In the genomic region with DNA sequence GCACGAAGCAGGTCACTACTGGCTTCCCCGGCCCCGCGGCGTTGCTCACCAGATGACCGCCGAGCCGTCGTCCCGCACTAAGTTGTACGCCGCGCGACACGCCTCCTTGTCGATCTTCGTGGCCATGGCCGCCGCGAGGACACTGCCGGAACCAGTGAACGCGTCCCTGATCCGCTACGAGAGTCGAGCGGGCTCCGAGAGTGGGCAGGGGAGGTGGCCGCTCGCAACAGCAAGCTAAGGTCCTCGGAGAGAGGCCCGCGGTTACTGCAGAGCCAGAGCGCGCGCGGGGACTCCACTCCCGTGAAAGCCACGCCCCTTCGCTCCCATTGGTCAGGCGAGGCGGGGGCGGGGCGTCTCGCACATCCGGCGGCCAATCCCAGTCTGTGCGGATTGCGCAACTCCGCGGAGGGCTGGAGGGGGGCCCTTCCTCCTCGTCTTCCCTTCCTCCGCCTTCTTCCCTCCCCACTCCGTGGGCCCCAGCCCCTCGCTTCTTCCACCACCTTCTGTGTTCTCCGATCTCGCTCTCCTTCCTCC, we compare ENCODE assay signal across 8 mouse cellular contexts. TPM values are rescaled to one million over a fixed set of nuclear protein-coding genes. Genes with fewer than 3 reads are reported as not detected.
DNase-seq lines count a peak whose midpoint lies in the region; ATAC-seq and TF ChIP-seq lines count a peak whose summit lies in the region.

A gene (minus strand): TSS at position 270 of the 534 bp plus-strand sequence.

- no peak for TF ChIP-seq CTCF in liver, embryonic 14.5 days (IDR thresholded peaks at IDR 0.05; ENCODE audit: low read depth)
- TF ChIP-seq CTCF in stomach, postnatal 0 days (IDR thresholded peaks at IDR 0.05; ENCODE audit: low read depth): no peak

- ATAC-seq in CD4-positive, CD25-positive, alpha-beta regulatory T cell, adult 4 months: peak; percentile 79
- peak; percentile 93 for ATAC-seq in heart, embryonic 15.5 days (replicated peaks; ENCODE audit: insufficient number of reproducible peaks, insufficient read depth, low FRiP score, low read depth)
- peak; percentile 85 for ATAC-seq in liver, embryonic 14.5 days (ENCODE audit: insufficient read depth)
- peak; percentile 89 for ATAC-seq in neural tube, embryonic 11.5 days (ENCODE audit: insufficient read depth, low FRiP score, low TSS enrichment)
- peak; percentile 90 for ATAC-seq in stomach, postnatal 0 days (ENCODE audit: low FRiP score, low TSS enrichment)

- H3K9me3 ChIP-seq in forebrain, embryonic 10.5 days: no peaks in the 10 kb centered on the region
- H3K9me3 ChIP-seq in heart, embryonic 15.5 days (replicated peaks): no peaks in the 10 kb centered on the region
- H3K9me3 ChIP-seq in liver, embryonic 14.5 days (ENCODE audit: control insufficient read depth, low read length): no peaks in the 10 kb centered on the region
- H3K9me3 ChIP-seq in neural tube, embryonic 11.5 days (ENCODE audit: control insufficient read depth, low read length): no peaks in the 10 kb centered on the region
- no peaks in the 10 kb centered on the region for H3K9me3 ChIP-seq in stomach, postnatal 0 days (ENCODE audit: control insufficient read depth, low read length)

- WGBS in forebrain, embryonic 10.5 days: under 1% methylated on average over 57 of the region's 57 CpGs
- WGBS in heart, embryonic 15.5 days: under 1% methylated on average over 57 of the region's 57 CpGs
- WGBS in liver, embryonic 14.5 days (ENCODE audit: insufficient replicate concordance): under 1% methylated on average over 56 of the region's 57 CpGs
- WGBS in neural tube, embryonic 11.5 days: under 1% methylated on average over 56 of the region's 57 CpGs
- WGBS in stomach, postnatal 0 days: under 1% methylated on average over 53 of the region's 57 CpGs

- TF ChIP-seq EP300 in liver, embryonic 14.5 days (IDR thresholded peaks at IDR 0.05; ENCODE audit: low read depth): no peak
- TF ChIP-seq EP300 in stomach, postnatal 0 days (optimal IDR thresholded peaks at IDR 0.05): no peak

- peaks cover 11% of the 10 kb centered on the region for H3K27me3 ChIP-seq in forebrain, embryonic 10.5 days (ENCODE audit: poor library complexity, severe bottlenecking)
- H3K27me3 ChIP-seq in heart, embryonic 15.5 days: no peaks in the 10 kb centered on the region
- peaks cover 9% of the 10 kb centered on the region; the same call in 1 of the 2 replicates for H3K27me3 ChIP-seq in liver, embryonic 14.5 days (ENCODE audit: control insufficient read depth, insufficient read depth, low read length)
- no peaks in the 10 kb centered on the region for H3K27me3 ChIP-seq in neural tube, embryonic 11.5 days (ENCODE audit: control insufficient read depth, insufficient read depth, low read length)
- no peaks in the 10 kb centered on the region for H3K27me3 ChIP-seq in stomach, postnatal 0 days (ENCODE audit: control insufficient read depth, insufficient read depth, low read length)

- H3K9ac ChIP-seq in heart, embryonic 15.5 days: peak within 1 kb of the TSS; percentile 80
- H3K9ac ChIP-seq in liver, embryonic 14.5 days (replicated peaks): peak within 1 kb of the TSS; percentile 50
- H3K9ac ChIP-seq in neural tube, embryonic 11.5 days (ENCODE audit: low read length): peak within 1 kb of the TSS; percentile 79
- H3K9ac ChIP-seq in stomach, postnatal 0 days (ENCODE audit: low read length): peak within 1 kb of the TSS; percentile 83

- H3K4me1 ChIP-seq in forebrain, embryonic 10.5 days: peaks cover 58% of the 10 kb centered on the region
- H3K4me1 ChIP-seq in heart, embryonic 15.5 days (replicated peaks): peaks cover 38% of the 10 kb centered on the region
- H3K4me1 ChIP-seq in liver, embryonic 14.5 days (replicated peaks; ENCODE audit: control insufficient read depth in 2 of 2, insufficient read depth in 2 of 2, low read length in 1 of 2): peaks cover 2 to 16% of the 10 kb centered on the region in 2 experiments
- H3K4me1 ChIP-seq in neural tube, embryonic 11.5 days (ENCODE audit: control insufficient read depth, insufficient read depth, low read length): peaks cover 33% of the 10 kb centered on the region
- H3K4me1 ChIP-seq in stomach, postnatal 0 days (replicated peaks; ENCODE audit: control insufficient read depth, insufficient read depth): peaks cover 11% of the 10 kb centered on the region; the same call in 1 of the 2 replicates

- peak within 1 kb of the TSS; percentile 88 for H3K27ac ChIP-seq in forebrain, embryonic 10.5 days
- H3K27ac ChIP-seq in heart, embryonic 15.5 days: peak within 1 kb of the TSS; percentile 72
- no peak within 1 kb of the TSS for H3K27ac ChIP-seq in liver, embryonic 14.5 days
- H3K27ac ChIP-seq in neural tube, embryonic 11.5 days (ENCODE audit: low read depth, low read length): peak within 1 kb of the TSS; percentile 76
- peak within 1 kb of the TSS; percentile 86 for H3K27ac ChIP-seq in stomach, postnatal 0 days (replicated peaks)

- peaks cover 18% of the 10 kb centered on the region for H3K36me3 ChIP-seq in forebrain, embryonic 10.5 days (replicated peaks)
- no peaks in the 10 kb centered on the region for H3K36me3 ChIP-seq in heart, embryonic 15.5 days
- H3K36me3 ChIP-seq in liver, embryonic 14.5 days (replicated peaks; ENCODE audit: control insufficient read depth, insufficient read depth, low read depth): no peaks in the 10 kb centered on the region
- no peaks in the 10 kb centered on the region for H3K36me3 ChIP-seq in neural tube, embryonic 11.5 days (ENCODE audit: control insufficient read depth, insufficient read depth, low read length)
- H3K36me3 ChIP-seq in stomach, postnatal 0 days (ENCODE audit: control insufficient read depth, insufficient read depth, low read length): no peaks in the 10 kb centered on the region

- DNase-seq in c-Kit-negative CD71-positive TER-119-positive erythroid progenitor cells, embryonic 14.5 days (ENCODE audit: low read depth, low spot score): peak; percentile 75
- DNase-seq in forebrain, embryonic 10.5 days (ENCODE audit: extremely low spot score, low spot score): peak; percentile 93
- DNase-seq in kidney, postnatal 25 days: peak; percentile 98 to 99
- peak; percentile 83 to 85 (median 85) for DNase-seq in liver, embryonic 14.5 days (ENCODE audit: low read depth in 3 of 3, low spot score in 3 of 3)
- peak; percentile 97 for DNase-seq in neural tube, embryonic 11.5 days (ENCODE audit: low spot score)
- DNase-seq in stomach, postnatal 0 days (ENCODE audit: low spot score): peak; percentile 98

- peak within 1 kb of the TSS; percentile 91 for H3K4me2 ChIP-seq in heart, embryonic 15.5 days
- H3K4me2 ChIP-seq in liver, embryonic 14.5 days (ENCODE audit: low read depth): peak within 1 kb of the TSS; percentile 86
- peak within 1 kb of the TSS; percentile 73 for H3K4me2 ChIP-seq in neural tube, embryonic 11.5 days (ENCODE audit: low read depth)
- H3K4me2 ChIP-seq in stomach, postnatal 0 days (replicated peaks; ENCODE audit: low read depth): peak within 1 kb of the TSS; percentile 93

- peak within 1 kb of the TSS; percentile 80 for H3K4me3 ChIP-seq in forebrain, embryonic 10.5 days
- H3K4me3 ChIP-seq in heart, embryonic 15.5 days: peak within 1 kb of the TSS; percentile 72
- peak within 1 kb of the TSS; percentile 64 to 76 for H3K4me3 ChIP-seq in liver, embryonic 14.5 days (ENCODE audit: insufficient read depth in 1 of 2, low read depth in 2 of 2, low read length in 2 of 2)
- H3K4me3 ChIP-seq in neural tube, embryonic 11.5 days (ENCODE audit: low read depth, low read length): peak within 1 kb of the TSS; percentile 64
- H3K4me3 ChIP-seq in stomach, postnatal 0 days (ENCODE audit: low read depth, low read length): peak within 1 kb of the TSS; percentile 75

RNA-seq across cellular contexts. Expression of the gene that starts here (rescaled TPM):
- polyA plus RNA-seq in CD4-positive, CD25-positive, alpha-beta regulatory T cell, adult 4 months (2017; shearing (Covaris generic)): 100 to 1,000 TPM; 131 to 191 TPM
- polyA plus RNA-seq in forebrain, embryonic 10.5 days (2016; fragmentation: Nextera tagmentation; extraction: Ambion mirVana): 109 and 114 TPM in 2 replicates
- 28.7 and 52.8 TPM in 2 replicates for polyA plus RNA-seq in heart, embryonic 15.5 days (2015; fragmentation: Nextera tagmentation; extraction: Ambion mirVana)
- polyA plus RNA-seq in liver, embryonic 14.5 days (2012; rRNA removed): 57.0 and 59.6 TPM in 2 replicates
- polyA plus RNA-seq in liver, embryonic 14.5 days (2014; fragmentation: Nextera tagmentation; extraction: Ambion mirVana): 77.7 and 88.7 TPM in 2 replicates
- polyA plus RNA-seq in neural tube, embryonic 11.5 days (2014; fragmentation: Nextera tagmentation; extraction: Ambion mirVana): 574 and 631 TPM in 2 replicates
- 100 and 106 TPM in 2 replicates for polyA plus RNA-seq in stomach, postnatal 0 days (2015; fragmentation: Nextera tagmentation; extraction: Ambion mirVana)
